Mouse (Mus musculus) right cerebral cortex, postnatal 36 days (tissue): ENCODE measurements at regions not wholly inside any gene's neighbourhood (a gene's known extent, or its start where the extent isn't known, plus 50 kb on each side); places are given as distances from the start of the nearest gene placed in this dataset.
A peak's percentile ranks its signal among the peaks of the same experiment; 100 is the strongest.

ENCODE experiments used
- DNase-seq, 2 experiments: peaks; one replicate each; pipeline ENCODE4 v3.0.0; 2022; ENCODE audit warnings: low spot score in 2 of 2, mixed read lengths in 1 of 2

DNA sequence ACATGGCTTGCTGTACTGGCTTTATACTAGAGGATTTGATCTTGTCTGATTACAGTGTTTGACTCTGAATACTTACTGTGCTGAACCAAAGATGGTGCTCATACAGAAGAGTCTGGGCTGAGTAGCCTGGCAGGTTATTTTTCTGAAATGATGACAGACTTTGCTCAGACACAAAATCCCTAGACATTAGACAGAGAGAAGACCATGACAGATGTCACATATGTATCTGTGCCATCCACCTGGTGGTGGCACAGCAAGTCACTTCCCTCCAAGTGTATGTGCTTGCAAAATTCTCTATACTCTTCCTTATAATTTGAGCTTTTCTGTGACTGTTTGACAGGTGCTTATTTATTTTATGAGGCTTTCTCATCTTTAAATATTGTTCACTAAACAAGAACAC is 80.7 kb downstream of the Gm7361 start:
- no peak for DNase-seq

DNA sequence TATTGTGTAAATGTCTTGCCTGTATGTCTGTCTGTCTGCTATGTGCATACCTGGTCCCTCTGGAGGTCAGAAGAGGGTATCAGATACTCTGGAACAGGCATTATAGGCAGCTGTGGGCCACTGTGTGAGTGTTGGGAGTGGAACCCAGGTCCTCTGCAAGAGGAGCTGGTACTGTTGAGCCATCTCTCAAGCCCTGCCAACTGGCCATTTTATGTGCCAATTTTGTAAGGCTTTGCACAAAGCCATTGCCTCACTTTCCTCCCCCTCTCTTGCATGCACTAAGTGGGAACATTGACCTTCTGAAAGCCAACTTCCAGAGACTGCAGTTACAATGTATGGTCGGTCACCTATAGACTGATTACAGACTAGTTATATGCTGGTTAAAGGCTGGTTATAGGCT is 81.8 kb downstream of the Gm7361 start:
- no peak for DNase-seq

DNA sequence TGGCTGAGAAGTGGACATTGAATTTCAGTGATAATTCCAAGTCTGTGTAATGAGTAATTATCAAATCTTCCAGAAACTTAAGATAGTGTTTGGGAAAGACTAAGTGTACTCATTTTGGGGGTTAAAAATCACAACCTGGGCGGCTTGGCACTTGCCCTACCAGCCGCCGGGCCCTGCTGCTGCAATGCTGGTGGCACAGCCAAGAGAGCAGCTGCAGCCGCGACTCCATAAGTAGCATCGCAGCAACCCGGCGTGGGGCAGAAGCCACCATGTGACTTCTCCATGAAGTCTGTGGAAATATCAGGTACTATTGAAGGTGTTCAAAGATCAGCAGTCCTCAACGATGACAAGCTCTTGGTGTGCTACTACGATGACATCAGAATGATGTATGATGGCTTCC is 97.7 kb downstream of the Gm7361 start:
- DNase-seq, result no peak

DNA sequence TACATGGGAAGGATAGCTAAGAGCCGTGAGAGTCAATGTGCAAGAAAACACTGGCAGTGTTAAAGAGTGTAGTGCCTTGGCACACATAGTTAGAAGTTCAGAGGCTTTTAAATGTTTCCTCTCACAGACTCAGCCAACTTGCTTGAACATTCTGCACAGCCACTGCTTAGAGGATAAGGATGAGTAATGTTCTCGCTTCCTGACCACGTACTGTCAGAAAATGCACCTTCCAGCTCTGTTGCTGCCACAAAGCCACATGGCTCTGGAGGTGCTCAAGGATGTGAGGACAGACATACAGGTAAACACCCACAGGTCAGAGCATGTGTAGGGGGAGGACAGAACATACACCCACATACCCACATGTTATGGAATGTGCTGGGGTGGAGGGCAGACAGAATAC is 101.6 kb downstream of the Gm7361 start:
- peak in 1 of 2 experiments; percentile 1 for DNase-seq

DNA sequence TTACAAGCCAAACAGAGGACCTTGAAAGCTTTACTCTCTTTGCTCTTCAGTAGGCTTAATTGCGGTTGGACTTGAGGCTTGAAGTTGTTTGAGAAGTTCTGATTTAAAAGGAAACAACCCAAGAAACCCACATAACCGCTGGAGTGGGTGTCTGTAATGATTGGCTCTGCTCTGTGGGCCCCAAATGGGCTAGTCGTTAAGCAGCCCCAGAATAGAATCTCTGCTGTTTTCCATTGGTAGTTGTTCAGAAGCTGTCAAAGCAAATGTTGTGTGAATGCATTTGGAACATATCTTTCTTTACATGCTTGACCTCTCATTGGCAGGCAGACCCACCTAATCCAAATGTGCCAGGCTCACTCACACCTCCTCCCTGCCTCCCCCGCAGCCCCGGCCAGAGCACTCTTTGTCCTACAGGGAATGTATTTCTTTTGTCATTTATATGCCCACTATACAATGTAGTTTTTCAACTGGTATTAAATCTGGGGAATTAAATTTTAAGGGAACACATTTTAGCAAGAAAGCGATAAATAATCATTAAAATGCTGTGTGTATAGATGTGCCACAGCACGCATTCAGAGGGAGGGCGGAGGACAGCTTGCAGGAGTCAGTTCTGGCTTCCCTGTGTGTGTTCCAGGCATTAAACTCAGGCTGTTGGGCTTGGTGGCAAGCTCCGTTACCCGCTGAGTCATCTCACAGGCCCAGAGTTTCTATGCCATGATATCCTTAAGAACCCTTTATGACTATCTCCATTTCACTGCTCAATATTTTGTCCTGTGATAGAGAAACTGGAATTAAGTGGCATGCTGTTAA is 116.9 kb downstream of the Gm7361 start:
- DNase-seq, result no peak

DNA sequence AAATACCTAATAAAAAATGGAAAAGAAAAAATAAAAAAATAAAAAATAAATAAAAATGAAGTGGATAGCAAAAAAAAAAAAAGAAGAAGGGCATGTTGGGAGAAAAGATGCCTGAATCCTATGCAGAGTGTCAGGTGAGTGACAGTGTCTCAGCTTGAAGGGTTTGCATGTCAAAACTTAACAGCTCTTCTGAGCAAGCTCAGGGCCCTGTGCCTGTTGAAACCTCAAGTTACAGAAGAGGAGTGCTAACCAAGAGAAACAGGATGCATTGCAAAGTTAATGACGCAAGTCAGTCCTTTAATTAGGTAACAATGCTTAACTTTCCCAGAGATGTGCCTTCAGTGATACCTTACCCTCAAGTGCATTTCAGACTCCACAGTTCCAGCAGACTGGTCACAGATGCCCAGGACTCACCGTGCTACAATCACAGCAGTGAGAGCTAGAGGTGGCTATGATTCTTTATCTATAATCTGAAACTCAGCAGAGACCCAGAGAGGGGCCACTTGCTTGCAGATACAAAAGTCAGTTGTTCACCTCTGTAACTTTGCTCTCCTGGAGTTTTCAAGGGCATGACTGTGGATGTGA is 149.7 kb downstream of the Gm7361 start:
- no peak for DNase-seq

DNA sequence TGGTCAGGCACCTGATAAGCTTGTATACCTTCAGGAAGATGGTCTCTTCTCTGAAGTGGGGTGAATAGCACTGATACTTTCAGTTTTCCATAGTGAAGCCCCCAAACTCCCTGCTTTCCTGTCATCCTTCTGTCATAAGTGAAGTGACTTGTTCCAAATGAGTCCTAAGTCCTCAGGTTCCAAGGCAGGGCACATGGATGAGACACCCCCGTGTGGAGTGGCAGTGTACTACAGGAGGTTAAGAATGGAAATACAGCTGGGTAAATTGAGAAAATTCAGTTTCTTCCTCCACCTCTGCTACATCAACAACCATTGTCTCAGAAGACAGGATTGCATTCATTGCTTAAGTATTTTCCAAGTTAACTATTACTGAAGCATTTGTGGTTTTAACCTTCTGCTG is 155.7 kb downstream of the Gm7361 start:
- no peak for DNase-seq

DNA sequence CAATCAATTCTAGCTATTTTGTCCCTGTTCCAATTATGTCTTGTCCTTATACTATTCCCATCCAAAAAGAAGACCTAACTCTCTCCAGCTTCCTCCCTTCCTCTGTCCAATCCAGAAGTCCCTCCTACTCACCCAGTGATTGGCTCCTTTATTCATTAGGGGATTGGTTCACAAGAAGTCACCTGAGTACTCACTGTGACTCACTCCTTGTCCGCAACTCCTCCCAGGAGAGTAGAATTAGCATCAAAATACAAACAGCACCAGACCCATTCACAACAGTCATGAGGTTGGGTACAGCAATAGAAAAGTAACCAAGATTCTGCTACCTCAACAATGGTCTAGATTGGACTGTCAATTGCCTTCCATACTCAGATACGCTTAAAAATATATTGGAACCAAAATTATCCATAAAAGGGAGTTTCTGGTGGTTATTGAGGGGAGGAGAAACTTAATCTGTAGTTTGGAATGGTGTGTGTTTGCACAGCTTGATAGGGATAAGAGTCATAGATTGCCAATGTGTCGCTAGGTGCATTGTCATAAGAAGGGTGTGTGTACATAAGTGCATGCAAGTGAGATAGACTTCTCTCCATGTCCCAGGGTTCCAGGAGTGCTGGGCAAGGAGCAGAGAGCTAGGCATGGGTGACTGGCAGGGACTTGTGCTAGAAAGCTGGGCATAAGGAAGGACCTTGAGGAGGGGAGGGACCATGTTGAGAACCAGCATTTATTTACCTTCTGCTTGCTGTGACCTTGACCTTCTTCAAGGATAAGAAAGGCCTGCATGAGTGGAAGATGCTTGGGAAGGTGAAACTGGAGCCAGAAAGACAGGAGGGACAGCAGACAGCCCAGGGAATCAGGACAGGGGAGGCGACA is 187.1 kb downstream of the Gm7361 start:
- DNase-seq, result no peak

DNA sequence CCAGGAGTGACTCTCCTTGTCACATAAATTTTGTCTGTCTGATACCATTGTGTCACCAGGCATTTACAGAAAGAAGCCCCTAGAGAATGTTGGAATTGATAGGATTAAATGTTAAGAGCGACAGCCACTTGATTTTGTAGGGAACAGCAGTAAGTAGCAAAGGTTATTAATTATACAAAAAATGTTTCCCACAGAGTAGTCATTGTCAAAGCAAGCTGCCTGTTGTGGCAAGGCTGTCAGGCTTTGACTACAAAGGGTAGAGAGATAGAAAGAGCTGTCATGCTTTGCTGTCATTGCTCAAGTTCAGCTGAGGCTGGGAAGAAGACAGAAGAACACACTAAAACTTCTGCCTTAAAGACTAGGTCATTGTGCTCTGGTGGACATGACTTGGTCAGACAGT is 193.8 kb downstream of the Gm7361 start:
- no peak for DNase-seq

DNA sequence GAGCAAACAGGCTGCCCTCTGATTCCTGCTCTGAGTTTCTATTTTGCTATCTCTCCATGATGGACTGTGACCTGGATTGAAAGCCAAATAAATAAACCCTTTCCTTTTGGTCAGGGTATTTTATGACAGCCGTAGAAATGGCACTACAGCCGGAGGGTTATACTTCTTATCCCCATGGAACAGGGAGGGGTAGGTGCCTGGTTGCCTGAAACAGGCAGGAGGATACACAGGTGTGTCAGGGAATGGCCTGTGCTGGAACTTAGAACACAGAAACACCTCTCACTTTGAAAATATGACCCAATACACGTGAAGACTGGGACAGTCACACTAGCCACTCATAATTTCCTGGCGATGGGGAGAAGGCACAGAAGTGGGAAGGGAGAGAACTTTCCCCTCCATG is 200.1 kb downstream of the Gm7361 start:
- no peak for DNase-seq

DNA sequence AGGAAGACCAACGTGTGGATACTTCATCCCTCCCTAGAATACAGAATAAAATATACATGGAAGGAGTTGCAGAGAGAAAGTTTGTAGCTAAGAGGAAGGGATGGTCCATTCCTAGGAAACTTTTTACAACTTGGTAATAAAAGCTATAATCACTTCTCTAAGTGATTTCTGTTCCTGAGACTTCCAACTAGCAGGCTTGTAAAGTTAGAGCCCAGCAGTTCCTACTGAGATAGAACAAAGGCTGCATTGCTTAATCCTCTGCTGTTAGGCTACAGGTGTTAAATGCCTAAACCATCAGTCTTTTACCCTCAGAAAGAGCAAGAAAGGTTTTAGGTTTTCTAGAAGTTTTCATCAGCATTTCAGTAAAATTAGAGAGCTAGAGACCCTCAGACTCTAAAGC is 209.2 kb downstream of the Gm7361 start:
- DNase-seq, result no peak

DNA sequence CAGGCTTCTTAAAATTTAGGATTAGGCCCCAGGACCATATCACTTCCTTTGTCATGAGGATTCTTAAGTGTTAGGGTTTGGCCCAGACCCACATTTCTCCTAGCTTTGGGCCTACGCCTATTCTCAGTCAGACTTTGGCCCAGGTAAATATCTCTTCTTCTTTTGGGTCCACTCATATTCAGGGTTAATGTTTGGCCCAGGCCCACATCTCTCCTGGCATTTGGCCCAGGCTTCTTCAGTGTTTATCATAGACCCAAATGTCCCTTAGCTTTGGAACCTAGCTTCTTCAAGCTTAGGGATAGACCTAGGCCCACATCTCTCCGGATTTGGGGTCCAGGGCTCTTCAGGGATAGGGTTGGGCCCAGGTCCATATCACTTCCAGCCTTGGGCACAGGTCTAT is 228.2 kb downstream of the Gm7361 start:
- DNase-seq, result no peak

DNA sequence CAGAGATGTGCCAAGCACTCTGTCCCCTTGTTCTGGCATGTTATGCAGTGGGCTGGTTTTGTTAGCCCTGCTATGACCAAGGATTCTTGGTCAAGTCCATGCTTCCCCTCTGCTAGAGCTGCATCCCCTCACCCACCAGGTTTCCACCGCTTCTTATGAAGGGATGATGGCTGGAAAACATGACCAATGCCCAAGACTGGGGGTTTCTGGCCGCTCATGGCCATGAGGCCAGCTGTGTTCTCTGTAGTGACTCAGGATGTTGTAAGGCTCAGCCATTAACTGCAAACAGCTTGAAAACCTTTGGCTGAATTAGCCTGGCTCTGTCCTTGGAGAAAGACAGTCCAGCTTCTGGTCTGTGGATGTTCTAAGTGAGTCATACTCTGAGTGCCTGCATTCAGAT is 236.5 kb downstream of the Gm7361 start:
- no peak for DNase-seq

DNA sequence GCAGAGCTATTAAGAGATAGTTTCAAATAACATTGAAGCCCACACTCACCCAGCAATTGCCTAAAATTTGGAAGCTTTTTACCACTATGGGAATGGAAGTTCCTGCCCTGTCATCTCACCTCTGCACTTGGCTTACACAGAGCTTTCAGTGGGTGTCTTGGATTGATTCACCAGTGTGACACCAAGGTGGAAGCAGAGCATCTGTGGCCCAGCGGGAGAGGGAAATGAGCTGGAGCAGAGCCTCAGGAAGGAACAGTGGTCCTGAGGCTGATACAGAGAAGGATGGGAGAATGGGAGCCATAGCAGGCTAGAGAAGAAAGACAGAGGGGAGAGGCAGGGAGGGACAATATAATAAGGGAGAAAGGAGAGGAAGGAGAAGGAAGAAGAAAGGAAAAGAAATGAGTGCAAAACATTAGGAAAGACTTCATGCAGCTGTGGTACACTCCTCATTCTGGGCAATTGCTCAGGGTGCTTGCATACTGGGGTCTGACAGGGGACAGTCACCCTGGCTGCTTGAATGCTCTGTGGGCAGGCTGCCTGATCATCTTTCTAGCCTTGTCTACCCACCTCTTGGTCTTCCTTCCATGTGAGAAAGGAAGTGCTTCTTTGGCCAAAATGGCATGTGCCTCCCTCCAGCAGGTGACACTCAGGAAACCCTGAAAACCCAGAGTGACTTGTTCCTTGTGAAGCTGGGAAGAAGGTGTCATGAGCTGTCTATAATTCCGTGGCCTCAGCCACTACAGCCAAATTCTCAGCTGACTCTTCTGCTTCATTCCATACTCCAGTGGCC is 240.3 kb downstream of the Gm7361 start:
- no peak for DNase-seq

DNA sequence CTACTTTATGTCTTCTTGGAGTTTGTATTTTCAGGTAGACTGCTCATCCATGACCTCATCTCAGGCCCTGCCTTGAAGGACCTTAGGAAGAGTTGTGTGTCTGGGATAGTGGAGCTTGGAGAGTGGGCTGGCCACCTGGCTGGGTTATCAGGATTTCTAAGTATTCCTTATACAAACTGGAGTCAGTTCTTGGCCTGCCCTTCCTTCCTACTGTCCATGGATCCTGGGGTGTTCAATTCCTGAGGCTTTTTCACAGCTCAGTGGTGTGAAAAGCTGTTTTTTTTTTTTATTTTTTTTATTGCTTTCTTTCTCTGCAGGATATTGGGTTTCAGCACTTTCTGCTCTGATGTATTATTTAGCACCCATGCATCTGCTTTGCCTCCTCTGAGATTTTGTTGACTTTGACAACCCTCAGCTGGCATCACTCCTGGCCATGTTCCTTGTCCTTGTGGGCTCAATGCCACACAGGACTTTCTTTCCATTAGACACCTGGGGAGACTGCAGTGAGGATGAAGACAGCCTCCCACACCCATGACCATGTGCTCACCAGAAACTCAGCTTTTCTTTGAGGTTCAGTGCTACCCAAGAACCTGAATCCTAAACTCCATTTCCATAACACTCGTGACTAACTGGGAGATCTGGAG is 252.2 kb downstream of the Gm7361 start:
- no peak for DNase-seq

DNA sequence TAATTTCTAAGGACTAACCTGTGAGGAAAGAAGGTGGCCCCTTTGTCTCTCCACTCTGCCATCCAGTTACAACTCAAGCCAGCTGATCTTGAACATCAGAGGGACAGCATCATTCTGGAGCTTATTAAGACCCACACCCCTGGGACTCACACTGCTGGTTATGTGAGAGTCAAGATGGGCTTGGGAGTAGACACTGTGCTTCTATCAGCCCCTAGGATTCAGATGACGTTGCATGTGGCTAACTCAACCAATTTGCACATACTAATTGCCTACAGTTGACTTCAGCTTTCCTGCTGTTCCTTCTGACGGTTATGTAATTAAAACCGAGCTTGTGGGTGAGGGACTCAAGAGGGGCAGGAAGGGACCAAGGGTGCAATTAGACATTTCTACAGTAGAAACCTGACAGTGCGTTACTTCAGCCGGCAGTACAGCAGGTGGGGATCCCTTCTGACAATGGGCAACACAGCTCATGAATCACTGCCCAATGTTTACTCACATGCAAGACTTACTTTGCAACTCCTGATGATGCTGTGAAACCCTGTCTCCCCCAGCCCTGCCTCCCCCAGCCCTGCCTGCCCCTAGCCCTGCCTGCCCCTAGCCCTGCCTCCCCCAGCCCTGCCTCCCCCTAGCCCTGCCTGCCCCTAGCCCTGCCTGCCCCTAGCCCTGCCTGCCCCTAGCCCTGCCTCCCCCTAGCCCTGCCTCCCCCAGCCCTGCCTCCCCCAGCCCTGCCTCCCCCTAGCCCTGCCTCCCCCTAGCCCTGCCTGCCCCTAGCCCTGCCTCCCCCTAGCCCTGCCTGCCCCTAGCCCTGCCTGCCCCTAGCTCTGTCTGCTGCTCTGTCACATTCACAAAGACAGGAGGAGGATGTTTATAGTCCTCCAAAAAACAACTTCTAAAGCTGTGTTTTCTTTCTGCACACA is 255.8 kb downstream of the Gm7361 start:
- no peak for DNase-seq

DNA sequence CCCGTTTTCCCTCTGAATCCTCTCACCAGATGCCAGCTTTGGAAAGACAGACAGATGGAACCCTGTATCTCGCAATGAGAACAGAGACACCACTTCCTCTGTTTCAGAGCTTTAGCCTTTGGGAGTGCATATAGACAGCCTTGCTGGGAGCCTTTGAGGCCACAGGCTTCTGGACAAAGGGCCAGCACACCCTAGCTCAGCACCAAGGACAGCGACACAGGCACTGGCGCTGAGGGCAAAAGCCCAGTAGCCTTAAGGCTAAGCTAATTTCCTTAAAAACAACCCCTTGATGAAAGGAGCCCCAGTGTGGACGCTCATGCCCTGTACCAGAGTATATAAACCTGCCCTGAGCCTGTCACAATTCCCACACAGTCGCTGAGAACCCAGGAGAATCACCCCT is 278.1 kb downstream of the Gm7361 start:
- no peak for DNase-seq

DNA sequence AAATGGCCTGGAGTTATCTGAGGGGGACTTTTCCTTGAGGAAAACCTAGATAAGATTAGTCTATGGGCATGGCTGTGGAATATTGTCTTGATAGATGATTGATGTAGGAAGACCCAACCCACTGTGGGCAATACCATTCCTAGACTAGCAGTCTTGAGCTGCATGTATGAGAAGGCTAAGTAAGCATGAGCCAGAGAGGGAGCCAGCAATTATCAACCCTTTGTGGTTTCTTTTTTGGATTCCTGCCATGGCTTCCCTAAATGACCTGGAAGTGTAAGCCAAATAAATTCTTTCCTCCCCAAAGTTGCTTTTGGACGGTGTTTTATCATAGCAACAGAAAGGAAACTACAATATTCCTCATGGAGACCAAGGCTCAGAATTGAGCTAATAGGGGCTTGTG is 253.7 kb upstream of the Dpp6 start:
- no peak for DNase-seq

DNA sequence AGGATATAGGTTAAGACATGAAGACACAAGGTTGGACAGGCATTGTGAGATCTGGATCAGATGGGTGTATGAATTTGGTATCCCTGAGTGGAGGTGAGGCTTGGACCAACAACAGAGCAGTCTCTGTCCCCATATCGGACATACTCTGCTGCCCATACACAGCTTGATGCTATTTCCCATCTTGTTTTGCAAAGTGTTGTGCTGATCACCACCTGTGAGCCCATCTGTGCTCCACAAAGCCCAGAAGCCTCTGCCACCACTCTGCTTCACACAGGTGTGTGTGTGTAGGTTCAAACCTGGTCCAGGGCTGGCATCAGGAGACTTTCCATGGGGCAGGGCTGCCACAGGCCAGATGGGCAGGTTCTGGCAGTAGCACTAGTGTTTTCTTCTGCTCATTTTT is 252.9 kb upstream of the Dpp6 start:
- DNase-seq, result no peak

DNA sequence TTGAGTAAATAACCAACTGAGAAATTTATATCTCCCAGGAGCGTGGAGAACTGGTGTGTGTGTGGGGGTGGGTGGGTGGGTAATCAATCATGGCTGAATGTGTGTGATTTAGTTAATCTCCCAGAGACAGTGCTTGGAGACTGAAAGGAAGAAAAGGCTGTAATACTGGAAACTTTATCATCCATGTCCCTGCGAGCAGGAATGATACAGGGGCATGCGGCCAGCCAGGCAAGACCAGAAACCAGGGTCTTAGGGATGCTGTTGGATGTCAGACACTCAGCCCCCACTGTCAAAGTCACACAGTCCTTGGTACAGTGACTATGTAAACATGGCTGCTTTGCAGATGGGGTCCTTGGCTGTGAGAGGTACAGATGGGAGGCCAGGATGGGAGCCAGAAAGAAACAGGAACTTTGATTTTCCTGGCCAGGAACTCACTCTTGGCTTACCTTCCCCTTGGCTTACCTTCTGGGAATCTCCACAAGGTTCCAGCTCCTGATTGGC is 244.3 kb upstream of the Dpp6 start:
- no peak for DNase-seq
